Mouse (Mus musculus): ENCODE results near the gene Col24a1.

The Col24a1 gene

DNA sequence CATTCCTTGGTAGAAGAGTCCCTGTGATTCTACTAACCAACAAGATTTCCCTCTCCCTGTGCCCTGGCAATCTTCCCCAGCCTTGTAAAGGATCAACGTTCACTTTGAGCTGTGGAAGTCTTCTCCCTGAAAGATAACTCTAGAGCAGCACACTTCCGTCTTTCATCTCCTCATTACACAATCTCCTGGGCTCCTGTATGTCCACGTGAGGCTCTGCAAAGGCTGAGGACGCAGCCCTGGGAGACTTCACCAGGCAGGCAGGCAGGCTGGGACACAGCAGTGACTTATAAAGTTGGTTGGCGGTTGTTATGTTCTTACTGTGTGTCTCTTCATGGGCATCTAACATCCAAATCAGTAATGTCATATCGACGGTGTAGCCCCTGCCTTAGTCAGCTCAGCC is 170.1 kb downstream of the Col24a1 start:
- no peak for DNase-seq (ENCODE audit: low spot score in 2 of 2)

GRCm38 (mm10) chr3:145463731-145464130 is 171.5 kb downstream of the Col24a1 start:
- DNase-seq (ENCODE audit: low spot score in 2 of 2): no peak

- DNase-seq (ENCODE audit: low spot score in 2 of 2): no peak
These were observed 178.8 kb downstream of the Col24a1 start for GRCm38 (mm10) chr3:145471094-145471493.

DNA sequence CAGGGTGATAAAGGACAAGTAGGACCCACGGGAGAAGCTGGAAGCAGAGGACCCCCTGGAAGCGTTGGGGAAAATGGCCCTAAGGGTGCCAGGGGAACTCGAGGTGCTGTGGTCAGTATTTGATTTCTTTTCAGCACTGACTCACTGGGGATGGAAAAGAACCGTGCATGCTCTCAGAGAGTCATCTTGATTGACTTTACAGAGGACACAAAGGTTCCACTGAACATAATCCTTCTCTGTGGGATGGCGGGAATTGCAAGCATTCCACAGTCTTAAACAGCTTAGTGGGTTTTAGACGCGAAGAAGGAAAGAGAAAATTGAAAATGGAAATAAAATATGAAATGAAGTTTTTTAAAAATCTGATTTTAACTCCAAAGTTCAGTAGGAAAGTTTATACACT is 181.9 kb downstream of the Col24a1 start:
- DNase-seq (ENCODE audit: low spot score in 2 of 2): no peak

DNA sequence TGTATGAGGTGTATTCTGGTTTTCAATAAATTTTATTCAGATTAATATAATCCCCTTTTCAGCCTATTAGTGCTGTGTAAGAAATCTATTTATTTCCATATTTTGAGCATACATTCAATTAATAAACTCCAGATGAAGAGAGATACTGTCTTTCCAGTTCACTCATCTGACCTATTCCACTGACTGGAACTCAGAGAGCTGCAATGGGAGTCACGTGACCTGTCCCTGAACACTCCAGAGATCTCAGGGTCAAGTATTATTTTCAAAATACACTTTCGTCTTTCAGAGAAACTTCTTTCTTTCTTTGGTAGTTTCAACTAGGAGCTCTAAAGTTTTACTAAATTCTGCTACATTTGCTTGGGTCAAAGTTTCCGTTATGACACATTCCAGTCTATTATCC is 184.4 kb downstream of the Col24a1 start:
- no peak for DNase-seq (ENCODE audit: low spot score in 2 of 2)

GRCm38 (mm10) chr3:145477074-145477473 is 184.8 kb downstream of the Col24a1 start:
- DNase-seq (ENCODE audit: low spot score in 2 of 2): no peak

DNA sequence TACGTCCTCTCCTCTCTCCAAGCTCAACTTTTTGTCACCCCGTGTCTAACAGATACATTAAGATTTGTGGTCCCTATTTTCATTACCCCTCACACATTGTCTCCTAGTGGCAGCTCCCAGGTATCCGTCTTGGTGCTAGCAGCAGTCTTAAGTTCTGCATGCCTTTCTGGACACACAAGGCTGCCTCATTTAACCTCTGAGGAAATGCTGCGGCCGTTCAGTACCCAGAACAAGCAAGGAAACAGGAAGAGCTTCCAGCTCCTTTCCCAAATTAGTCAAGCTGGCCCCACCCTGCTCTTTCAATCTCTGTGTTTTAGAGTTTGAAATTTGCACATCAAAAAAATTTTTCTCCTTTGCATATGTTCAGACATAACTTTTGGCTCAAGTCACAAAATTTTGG is 186.2 kb downstream of the Col24a1 start:
- DNase-seq (ENCODE audit: low spot score in 2 of 2): no peak

DNA sequence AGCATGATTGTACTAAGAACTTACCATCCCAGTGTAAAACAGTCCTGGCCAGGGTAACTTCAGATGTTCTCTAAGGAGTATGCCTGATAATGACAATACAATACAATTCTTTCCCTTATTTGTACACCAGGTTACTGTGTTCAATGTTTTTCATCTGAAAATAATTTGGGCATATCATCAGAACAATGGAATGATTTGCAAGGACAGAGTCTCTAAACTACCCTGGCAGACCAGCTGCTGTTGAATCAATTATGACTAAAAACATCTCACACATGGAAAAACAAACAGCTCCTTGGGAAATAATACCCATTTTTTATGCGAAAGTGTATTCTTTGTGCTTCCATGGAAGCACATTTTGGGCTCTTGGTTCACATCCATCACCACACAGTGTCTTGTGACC is 198.0 kb downstream of the Col24a1 start:
- no peak for DNase-seq (ENCODE audit: low spot score in 2 of 2)

DNA sequence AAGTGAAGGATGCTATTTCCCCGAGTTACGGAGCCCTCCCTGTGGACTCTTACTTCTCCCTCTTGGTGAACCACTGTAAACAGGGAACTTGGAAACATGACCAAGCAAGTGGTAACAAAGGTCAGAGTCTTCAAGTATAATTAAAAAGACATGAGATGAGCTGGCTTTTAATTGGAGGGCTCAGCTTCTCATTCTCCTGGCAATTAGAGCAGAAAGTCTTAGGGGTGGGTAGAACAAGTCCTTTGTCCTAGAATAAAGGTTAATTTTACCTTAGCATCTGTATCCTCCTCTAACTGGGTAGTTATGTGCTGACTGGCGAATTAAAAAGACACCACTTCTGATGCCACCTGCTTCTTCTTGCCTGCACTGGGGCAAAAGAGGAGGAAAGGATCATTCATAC is 199.1 kb downstream of the Col24a1 start:
- no peak for DNase-seq (ENCODE audit: low spot score in 2 of 2)

DNA sequence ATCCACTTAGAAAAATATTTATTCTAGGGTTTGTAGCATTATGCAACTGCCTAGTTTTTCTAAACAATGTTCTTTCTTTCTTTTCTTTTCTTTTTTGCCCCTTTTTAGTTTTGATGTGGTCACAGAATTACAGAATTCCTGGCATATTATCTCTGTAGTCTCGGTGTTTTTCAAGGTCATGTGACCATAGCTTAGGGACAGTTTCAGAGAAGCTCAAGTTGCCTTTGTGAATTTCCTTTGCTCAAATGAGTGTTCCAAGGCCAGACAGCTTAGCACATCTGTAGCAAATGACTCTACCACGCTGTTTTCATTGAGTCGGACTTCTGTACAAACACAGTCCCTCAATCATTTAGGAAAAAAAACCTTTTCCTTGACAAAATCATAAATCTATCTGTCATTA is 205.9 kb downstream of the Col24a1 start:
- DNase-seq (ENCODE audit: low spot score in 2 of 2): no peak

DNA sequence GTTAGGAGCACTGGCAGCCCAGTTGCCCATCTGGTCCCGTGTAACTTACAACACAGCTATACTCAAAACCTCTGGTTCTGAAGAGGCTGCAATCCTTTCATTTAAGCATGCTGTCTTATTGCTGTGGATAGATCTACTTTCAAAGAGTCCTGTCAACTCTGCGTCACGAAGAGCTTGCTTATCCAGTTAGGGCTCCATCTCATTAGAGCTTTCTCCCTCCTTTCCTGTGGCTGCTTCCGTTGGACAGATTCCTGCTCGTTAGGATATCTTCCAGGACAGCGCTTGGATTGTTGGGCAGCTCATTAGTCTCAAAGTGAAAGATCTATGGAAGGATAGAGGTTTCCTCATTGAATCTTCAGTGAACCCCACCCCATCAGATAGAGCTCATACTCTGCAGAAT is 206.6 kb downstream of the Col24a1 start:
- no peak for DNase-seq (ENCODE audit: low spot score in 2 of 2)

GRCm38 (mm10) chr3:145504830-145505229 is 212.6 kb downstream of the Col24a1 start:
- no peak for DNase-seq (ENCODE audit: low spot score in 2 of 2)

DNA sequence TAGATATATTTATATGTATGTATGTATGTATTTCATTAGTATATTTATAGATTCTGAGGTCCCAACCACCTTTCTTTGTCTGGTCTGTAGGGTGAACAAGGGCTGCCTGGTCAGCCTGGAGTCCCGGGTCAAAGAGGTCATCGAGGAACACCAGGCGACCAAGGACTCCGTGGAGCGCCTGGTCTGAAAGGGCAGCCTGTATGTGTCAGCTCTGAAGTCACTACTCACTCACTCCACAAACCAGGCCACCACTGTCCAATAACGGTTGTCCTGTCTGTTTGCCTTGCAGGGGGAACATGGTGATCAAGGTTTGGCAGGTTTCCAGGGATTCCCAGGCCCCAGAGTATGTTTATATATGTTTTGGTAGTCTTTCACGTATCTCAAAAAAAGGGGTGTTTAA is 216.3 kb downstream of the Col24a1 start:
- DNase-seq (ENCODE audit: low spot score in 2 of 2): no peak

GRCm38 (mm10) chr3:145514197-145514596 is 221.9 kb downstream of the Col24a1 start:
- no peak for DNase-seq (ENCODE audit: low spot score in 2 of 2)

- no peak for DNase-seq (ENCODE audit: low spot score in 2 of 2)
These were observed 229.3 kb downstream of the Col24a1 start for GRCm38 (mm10) chr3:145521528-145522080.

GRCm38 (mm10) chr3:145522311-145522710 is 230.0 kb downstream of the Col24a1 start:
- no peak for DNase-seq (ENCODE audit: low spot score in 2 of 2)

DNA sequence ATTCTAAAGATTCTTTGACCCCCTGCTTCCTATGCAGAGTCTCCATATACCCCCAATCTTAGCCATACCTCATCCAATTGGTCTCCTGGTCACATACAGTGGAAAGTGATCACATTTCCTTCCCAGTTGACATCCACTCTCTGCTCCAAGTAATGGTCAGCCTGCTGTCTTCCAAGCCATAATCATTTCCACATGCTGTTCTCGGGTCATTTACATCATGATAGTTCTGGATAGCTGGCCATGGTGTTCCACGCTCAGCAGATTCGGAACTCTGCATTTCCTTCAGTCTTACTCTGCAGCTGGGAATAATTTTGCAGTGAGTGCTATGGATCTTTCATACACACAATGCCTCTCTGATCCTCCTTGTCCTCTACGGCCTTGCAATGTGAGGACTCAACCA is 233.0 kb downstream of the Col24a1 start:
- no peak for DNase-seq (ENCODE audit: low spot score in 2 of 2)

GRCm38 (mm10) chr3:145537870-145538269 is 245.6 kb downstream of the Col24a1 start:
- DNase-seq (ENCODE audit: low spot score in 2 of 2): no peak

DNA sequence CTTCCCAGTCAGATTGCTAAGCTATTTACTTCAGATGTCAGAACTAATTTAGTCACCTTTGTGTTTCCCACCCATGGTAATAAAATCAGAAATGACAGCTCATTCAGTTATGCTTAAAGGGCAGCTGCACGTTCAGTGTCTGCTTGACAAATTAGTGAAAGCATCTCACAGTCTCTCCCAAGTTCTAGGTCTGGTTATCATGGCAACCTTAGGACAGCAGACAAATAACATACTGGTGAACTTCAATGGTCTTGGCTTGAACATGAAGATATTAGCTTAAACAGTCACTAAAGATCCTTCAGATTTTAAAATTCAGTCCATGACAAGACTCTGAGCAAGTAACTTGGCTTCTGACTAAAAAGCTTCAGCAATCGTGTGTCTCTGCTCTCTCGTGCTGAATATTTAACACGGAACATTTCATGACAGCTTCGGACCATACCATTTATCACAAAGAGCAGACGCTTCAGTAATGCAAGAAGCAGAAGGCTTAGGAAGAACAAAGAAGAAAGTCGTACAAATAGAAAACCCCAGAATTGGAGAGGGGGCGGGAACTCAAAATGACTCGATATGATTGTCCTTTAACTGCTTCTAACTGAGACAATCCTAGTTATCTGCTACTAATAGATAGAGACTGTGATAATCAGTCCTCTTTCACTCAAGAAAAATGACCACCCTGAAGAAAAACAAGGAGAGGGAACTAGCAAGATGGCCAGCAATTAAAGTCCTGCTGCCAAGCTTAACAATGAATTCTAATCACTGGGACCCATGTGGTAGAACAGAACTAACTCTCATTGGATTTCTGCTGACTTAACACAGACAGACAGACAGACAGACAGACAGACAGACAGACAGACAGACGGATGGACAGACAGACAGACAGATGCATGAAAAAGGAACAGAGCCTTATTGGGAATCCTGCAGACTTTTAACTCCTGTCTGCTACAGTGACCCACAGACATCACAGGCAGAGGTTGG is 256.5 kb downstream of the Col24a1 start:
- DNase-seq (ENCODE audit: low spot score in 2 of 2): no peak

DNA sequence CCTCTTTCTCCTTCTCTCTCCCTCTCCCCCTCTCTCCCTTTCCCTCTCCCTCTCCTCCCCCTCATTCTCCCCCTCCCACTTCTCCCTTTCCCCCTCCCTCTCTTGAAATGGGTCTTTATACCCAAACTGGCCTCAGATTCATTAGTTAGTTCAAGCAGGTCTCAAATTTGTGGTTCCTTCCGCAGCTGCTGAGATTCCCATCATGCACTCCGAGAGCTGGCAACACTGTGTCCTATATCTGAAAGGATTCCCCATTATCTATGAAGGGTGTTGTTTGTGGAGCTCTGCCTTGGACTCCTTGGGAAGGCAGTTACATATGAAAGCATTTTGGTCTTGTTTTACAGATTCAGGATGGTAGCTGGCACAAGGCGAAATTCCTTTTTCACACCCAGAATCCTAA is 257.9 kb downstream of the Col24a1 start:
- DNase-seq (ENCODE audit: low spot score in 2 of 2): no peak

GRCm38 (mm10) chr3:145554388-145554787 is 262.1 kb downstream of the Col24a1 start:
- DNase-seq (ENCODE audit: low spot score in 2 of 2): no peak

GRCm38 (mm10) chr3:145556206-145556605 is 263.9 kb downstream of the Col24a1 start:
- no peak for DNase-seq (ENCODE audit: low spot score in 2 of 2)

DNA sequence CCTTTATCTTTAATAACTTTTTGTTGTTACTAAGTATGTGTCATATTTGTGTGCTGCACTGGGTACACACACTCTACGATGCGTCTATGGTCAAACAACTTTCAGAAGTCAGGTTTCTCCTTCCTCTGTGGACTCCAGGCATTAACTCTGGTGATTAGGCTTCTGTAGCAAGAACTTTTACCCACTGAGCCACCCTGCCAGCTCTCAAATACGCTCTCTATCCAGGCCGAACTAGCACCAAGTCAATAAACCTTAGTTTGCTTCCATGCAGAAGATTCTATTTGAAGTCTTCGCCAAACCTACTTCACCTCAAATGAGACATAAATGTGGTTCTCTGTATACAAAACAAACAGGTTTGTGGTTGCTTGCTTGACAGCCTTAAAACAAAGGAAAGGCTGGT is 267.4 kb downstream of the Col24a1 start:
- DNase-seq (ENCODE audit: low spot score in 2 of 2): no peak
